Mouse (Mus musculus) thymus, adult 2 months (tissue): ENCODE data around the gene Myo9b.

Experiments used
- CTCF ChIP-seq: fragments of 200-500 bp; IDR thresholded peaks from 2 replicates; pipeline ENCODE4 v1.5.1; 2012; ENCODE audit warnings: mild to moderate bottlenecking, control low read depth, low read length, moderate library complexity, borderline replicate concordance; ENCODE audit not compliant: control insufficient read depth, poor library complexity, insufficient read depth; ENCODE audit errors: extremely low read depth
- POLR2A ChIP-seq: fragments of 200-500 bp; IDR thresholded peaks from 2 replicates; pipeline ENCODE4 v1.6.1; 2012; ENCODE audit warnings: mild to moderate bottlenecking, low read length, control low read depth, moderate library complexity; ENCODE audit not compliant: control insufficient read depth, poor library complexity, insufficient read depth; ENCODE audit errors: extremely low read depth

DNA sequence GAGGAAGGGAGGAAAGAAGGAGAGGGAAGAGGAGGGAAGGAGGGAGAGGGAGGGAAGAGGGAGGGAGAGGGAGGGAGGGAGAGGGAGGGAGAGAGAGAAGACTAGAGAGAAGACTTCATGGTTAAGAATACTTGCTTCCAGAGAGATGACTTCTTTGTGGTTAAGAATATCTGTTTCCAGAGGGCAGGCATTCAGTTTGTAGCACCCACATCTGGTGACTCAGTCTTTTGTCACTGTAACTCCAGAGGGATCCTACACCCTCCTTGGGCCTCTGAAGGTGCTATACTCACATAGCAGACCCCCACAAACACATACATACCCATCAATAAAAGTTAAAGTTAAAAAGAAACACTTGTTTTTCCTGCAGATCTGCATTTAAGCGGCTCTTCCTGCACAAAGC, 79.0 kb downstream of the Myo9b start:
- TF ChIP-seq POLR2A: no peak
- TF ChIP-seq CTCF: no peak
